Mouse (Mus musculus) C2C12 (cell line): ENCODE results near the gene Rhoq.

Source experiments
- CTCF ChIP-seq: IDR thresholded peaks from one replicate; pipeline ENCODE4 v1.5.1; 2011; ENCODE audit not compliant: control insufficient read depth, insufficient read depth, insufficient read length
- USF1 ChIP-seq: IDR thresholded peaks from one replicate; pipeline ENCODE4 v1.6.1; 2011; ENCODE audit warnings: low read depth, mild to moderate bottlenecking, control low read depth, moderate library complexity

DNA sequence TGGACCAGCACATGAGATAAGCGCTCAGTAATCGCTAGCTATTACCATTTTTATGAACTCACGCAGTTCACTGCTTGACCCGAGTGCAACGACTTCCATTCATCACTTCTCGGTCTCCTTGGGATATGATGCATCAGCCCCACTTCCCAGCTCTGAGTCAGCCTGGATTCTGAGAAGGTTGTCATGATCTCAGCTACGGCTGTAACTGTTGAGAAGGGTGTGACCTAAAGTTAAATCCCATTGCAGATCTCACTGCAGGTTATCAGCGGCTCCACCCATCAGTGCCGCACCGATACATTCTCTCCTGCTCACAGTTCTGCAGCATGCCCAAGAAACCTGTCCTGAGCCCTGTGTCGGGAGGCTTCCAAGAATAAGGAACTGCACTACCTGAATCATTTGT, 43.2 kb upstream of the Rhoq start:
- no peak for TF ChIP-seq CTCF
- TF ChIP-seq USF1, result no peak
